Mouse (Mus musculus): ENCODE measurements around the gene Ccl12.

Ccl12 gene

DNA sequence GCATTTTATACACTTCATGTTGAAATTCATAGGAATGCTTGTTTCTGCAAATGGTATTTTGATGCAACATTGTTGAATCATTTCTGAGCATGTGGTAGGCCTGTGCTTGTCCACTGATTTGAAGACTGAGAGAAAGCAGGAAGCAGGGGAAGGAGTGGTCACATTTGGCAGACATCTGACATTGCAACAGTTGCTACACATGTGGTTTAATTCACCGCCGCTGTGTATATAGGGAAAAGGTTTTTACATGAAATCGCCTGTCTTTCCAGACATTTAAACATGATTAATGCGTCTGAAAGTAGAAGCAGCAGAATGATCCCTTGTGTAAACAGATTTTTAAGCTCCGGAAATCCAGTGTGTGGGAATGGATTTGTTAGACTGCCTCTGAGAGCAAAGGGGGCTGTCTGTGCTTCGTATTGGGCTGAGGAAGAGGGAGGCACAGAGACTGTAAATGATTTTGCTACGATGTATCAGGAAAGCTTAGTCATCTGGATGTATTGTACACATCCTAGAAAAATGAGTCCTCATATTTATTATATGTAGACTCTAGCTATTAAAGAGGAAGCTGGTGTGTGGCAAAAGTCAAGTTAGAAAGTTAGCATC is 37.9 kb downstream of the Ccl12 start:
- no peak for DNase-seq (ENCODE audit: low spot score)

Measured in retina, embryonic 14.5 days (tissue).